Mouse (Mus musculus) midbrain, embryonic 14.5 days (tissue): ENCODE measurements around the gene Alk. TPM values are rescaled to one million over a fixed set of nuclear protein-coding genes. Genes with fewer than 3 reads are reported as not detected.
A peak's percentile ranks its signal among the peaks of the same experiment; 100 is the strongest.

Experiments used
- ATAC-seq: fragments of 200-750 bp; cut with Nextera tagmentation; 2 replicates; pipeline ENCODE4 v1.8.0; 2017; ENCODE audit warnings: moderate number of reproducible peaks, moderate library complexity; ENCODE audit not compliant: low FRiP score, low TSS enrichment
- DNase-seq: peaks from one replicate; pipeline ENCODE4 v3.0.0-alpha.2; 2015
- H3K27ac ChIP-seq: fragments of 300-500 bp; sonication (generic); replicated peaks from 2 replicates; pipeline ENCODE4 v1.5.1; 2014; ENCODE audit warnings: mild to moderate bottlenecking, low read depth, low read length, moderate library complexity
- H3K27me3 ChIP-seq: fragments of 300-500 bp; sonication (generic); 2 replicates; pipeline ENCODE4 v1.6.1; 2014; ENCODE audit warnings: low read length, control low read depth, mixed read lengths; ENCODE audit not compliant: control insufficient read depth, insufficient read depth
- H3K36me3 ChIP-seq: fragments of 300-500 bp; sonication (generic); 2 replicates; pipeline ENCODE4 v1.6.1; 2014; ENCODE audit warnings: low read length, control low read depth; ENCODE audit not compliant: control insufficient read depth, insufficient read depth
- H3K4me1 ChIP-seq: fragments of 300-500 bp; sonication (generic); 2 replicates; pipeline ENCODE4 v1.6.1; 2014; ENCODE audit warnings: mild to moderate bottlenecking, antibody characterized with exemption, low read length, control low read depth; ENCODE audit not compliant: control insufficient read depth, insufficient read depth
- H3K4me2 ChIP-seq: fragments of 300-500 bp; sonication (generic); 2 replicates; pipeline ENCODE4 v1.6.1; 2014; ENCODE audit warnings: mild to moderate bottlenecking, low read length, moderate library complexity
- H3K4me3 ChIP-seq: fragments of 300-500 bp; sonication (generic); replicated peaks from 2 replicates; pipeline ENCODE4 v1.5.1; 2014; ENCODE audit warnings: low read depth, low read length
- H3K9ac ChIP-seq: fragments of 300-500 bp; sonication (generic); replicated peaks from 2 replicates; pipeline ENCODE4 v1.6.1; 2014; ENCODE audit warnings: mild to moderate bottlenecking, low read length, moderate library complexity
- H3K9me3 ChIP-seq: fragments of 300-500 bp; sonication (generic); 2 replicates; pipeline ENCODE4 v1.6.1; 2016; ENCODE audit warnings: low read length, control low read depth, mixed read lengths; ENCODE audit not compliant: control insufficient read depth
- WGBS: fragments of 180-500 bp; shearing (Covaris S2); extraction: QIAGEN DNeasy Blood & Tissue Kit; methylation state at CpG from one replicate; pipeline ENCODE4 v1.1.7; 2014; 5-methylcytosine and 5-hydroxymethylcytosine counted together
- polyA plus RNA-seq: library from polyadenylated mRNA; unstranded; fragments of >200 nt; fragmentation: Nextera tagmentation; extraction: Ambion mirVana; gene quantifications from 2 replicates; pipeline ENCODE4 v1.2.1, GENCODE M21; 2014

The Alk gene
- polyA plus RNA-seq, 1 experiment from 2014 or later: 2.6 TPM

DNA sequence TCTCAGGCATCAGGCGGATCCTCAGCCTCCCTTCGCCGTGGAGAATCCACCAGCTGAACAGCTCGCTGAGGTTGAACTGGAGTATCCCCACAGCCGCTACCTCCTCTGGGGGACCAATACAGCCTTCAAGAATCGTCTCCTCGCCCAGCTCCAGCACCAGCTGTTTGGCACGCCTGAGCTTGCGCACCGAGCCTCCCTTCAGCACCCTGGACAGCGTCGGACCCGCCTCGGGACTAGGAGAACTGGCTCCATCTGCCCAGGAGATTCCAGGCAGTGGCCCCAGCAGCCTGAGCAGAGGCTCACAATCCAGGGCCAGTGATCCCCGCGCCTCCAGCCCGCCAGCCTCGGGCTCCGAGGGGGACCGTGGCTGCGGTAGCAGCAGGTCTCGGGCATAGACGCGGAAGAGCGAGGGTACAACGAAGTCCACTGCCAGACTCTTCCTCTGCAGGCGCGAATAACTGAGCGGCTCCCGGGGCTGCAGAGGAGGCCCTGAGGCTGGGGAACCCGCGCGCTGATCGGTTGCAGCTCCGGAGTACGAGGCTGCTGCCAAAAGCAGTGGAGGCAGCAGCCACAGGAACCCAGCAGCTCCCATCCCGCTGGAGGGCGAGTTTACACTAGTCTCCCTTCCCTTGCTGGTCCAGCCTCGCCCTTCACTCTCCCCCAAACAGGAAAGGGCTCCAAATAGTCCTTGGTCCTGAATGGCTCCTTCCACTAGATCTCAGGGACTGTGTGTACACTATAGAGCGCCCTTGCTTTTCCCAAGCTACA lies 1.1 kb downstream of the Alk start:
- no peak overlapping the region for H3K27ac ChIP-seq
- no peaks in the 10 kb centered on the region for H3K36me3 ChIP-seq
- ATAC-seq (peak; percentile 12; the same call in 1 of the 2 replicates), DNase-seq (peak; percentile 83)
- peak overlapping the region; percentile 94 for H3K4me2 ChIP-seq
- H3K4me3 ChIP-seq: peak overlapping the region; percentile 55
- H3K9me3 ChIP-seq: no peaks in the 10 kb centered on the region
- 1% methylated on average over 40 of the region's 40 CpGs for WGBS
- H3K27me3 ChIP-seq: peaks cover 14% of the 10 kb centered on the region
- peak overlapping the region; percentile 51 for H3K9ac ChIP-seq
- H3K4me1 ChIP-seq: 0 out of 2 replicates have a peak, but pooled peaks cover 3% of the 10 kb centered on the region

DNA sequence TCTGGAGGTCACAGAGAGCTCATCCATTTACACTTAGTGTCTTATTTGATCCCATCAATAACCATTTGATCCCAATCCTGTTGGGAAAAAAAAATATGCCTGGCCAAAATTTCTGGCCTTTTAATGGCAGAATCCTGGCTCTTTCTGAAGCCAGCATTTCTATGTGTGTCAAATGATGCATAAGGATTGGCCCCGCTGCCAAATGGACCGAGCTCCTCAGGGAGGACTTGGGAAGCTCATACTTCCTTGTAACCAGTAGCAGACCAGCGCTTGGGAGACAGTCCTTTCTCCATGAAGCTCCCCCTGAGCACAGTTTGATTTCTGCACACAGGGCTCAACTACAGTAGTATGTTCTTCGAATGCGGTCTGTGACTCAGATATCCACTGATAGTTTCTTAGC lies 3.6 kb downstream of the Alk start:
- Histone ChIP-seq H3K27me3 (peaks cover 14% of the 10 kb centered on the region), H3K9ac (no peak overlapping the region), H3K9me3 (no peaks in the 10 kb centered on the region), H3K27ac (no peak overlapping the region), H3K36me3 (no peaks in the 10 kb centered on the region), H3K4me2 (peak overlapping the region; percentile 94; the same call in 1 of the 2 replicates), H3K4me1 (0 out of 2 replicates have a peak, but pooled peaks cover 3% of the 10 kb centered on the region), H3K4me3 (no peak overlapping the region)
- 88% methylated on average over 5 of the region's 5 CpGs for WGBS
- ATAC-seq (no peak), DNase-seq (no peak)

DNA sequence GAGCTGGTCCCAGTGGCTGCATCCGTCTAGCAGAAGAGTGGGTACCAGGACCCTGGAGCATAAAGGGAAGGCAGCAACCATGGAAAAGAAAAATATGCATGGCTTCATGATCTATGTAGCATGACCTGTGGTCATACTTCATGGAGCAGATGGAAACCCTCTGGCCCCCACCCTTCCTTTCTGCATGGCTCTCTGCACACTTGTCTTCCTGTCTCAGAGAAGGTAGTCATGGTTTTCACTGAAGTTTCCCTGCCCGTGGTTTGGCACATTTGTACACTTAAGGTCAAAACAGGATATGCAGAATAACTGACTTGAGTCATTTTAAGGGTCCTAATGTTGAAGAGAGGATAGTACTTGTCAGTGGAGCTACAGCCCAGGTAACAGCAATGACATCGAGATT lies 16.8 kb downstream of the Alk start:
- no peak overlapping the region for H3K9ac ChIP-seq
- no peaks in the 10 kb centered on the region for H3K9me3 ChIP-seq
- H3K4me2 ChIP-seq: no peak overlapping the region
- H3K4me3 ChIP-seq: no peak overlapping the region
- no peaks in the 10 kb centered on the region for H3K36me3 ChIP-seq
- no peak overlapping the region for H3K27ac ChIP-seq
- ATAC-seq (no peak), DNase-seq (no peak)
- WGBS: 92% methylated on average over 3 of the region's 3 CpGs
- no peaks in the 10 kb centered on the region for H3K27me3 ChIP-seq
- H3K4me1 ChIP-seq: no peaks in the 10 kb centered on the region

DNA sequence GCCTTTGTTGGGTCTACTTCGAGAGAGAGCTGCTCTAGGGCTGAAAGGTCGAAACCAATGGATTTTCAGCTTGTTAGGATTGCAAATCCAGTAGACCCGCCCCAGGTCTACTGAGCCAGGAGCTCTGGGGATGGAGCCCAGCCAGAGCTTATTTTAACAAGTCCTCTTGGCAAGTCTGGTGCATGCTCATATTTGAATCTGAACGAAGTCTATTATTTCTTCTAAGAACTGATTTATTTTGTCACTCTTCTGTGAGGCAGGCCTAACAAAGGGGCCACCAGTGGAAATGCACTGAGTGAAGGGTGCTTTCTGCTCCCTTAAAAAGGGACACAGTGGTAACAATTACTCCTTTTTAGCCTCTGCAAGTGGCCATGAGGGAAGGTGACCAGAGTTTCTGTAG lies 24.3 kb downstream of the Alk start:
- H3K4me3 ChIP-seq: no peak overlapping the region
- H3K27ac ChIP-seq: no peak overlapping the region
- H3K9me3 ChIP-seq: no peaks in the 10 kb centered on the region
- ATAC-seq: no peak
- H3K9ac ChIP-seq: no peak overlapping the region
- no peaks in the 10 kb centered on the region for H3K27me3 ChIP-seq
- H3K4me1 ChIP-seq: no peaks in the 10 kb centered on the region
- H3K36me3 ChIP-seq: no peaks in the 10 kb centered on the region
- H3K4me2 ChIP-seq: no peak overlapping the region
- DNase-seq: peak; percentile 55
- 56% methylated on average over 4 of the region's 4 CpGs for WGBS

DNA sequence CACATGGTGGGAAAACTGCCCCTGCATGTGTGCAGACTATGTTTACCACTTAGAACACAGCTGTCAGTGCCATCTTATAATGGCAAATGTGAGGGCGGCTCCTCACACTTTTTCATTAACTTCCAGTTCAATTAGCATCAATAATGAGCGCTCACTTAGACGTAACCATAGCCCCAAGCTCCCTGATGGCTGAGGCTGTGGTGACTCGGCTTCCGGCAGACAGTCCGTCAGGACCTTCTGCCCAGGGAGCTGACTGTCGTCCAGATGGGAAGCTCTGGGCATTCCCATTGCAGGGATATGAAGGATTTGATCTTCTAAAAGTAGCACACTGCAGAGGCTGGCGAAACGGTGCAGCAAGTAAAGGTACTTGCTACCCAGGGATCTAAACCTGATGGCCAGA lies 25.1 kb downstream of the Alk start:
- DNase-seq (no peak), ATAC-seq (no peak)
- Histone ChIP-seq H3K9me3 (no peaks in the 10 kb centered on the region), H3K4me3 (no peak overlapping the region), H3K4me2 (no peak overlapping the region), H3K27ac (no peak overlapping the region), H3K4me1 (no peaks in the 10 kb centered on the region), H3K9ac (no peak overlapping the region), H3K36me3 (no peaks in the 10 kb centered on the region), H3K27me3 (no peaks in the 10 kb centered on the region)
- 80% methylated on average over 9 of the region's 9 CpGs for WGBS

DNA sequence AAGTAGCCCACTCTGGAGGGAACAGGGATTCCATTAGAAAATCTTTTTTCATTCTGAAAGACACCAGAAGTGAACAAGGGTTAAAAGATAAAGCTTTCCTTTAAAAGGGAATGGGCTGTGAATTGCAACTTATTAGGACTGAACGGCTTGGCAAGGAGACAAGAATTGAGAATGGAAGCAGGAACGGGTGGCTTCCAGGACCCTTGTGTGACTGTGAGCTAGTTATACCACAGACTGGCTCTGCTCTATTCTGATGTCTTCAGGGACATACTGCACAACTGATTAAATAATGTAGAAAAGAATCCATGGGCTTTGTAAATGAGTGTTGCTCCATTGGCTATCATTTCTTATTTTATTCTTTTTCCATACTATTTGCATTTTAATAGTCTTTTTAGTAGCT lies 33.0 kb downstream of the Alk start:
- H3K9me3 ChIP-seq: no peaks in the 10 kb centered on the region
- no peak overlapping the region for H3K4me2 ChIP-seq
- 65% methylated on average over 2 of the region's 2 CpGs for WGBS
- H3K36me3 ChIP-seq: no peaks in the 10 kb centered on the region
- peaks cover 6% of the 10 kb centered on the region; the same call in 1 of the 2 replicates for H3K4me1 ChIP-seq
- no peak for ATAC-seq
- no peak overlapping the region for H3K27ac ChIP-seq
- peak; percentile 36 for DNase-seq
- H3K4me3 ChIP-seq: no peak overlapping the region
- H3K9ac ChIP-seq: no peak overlapping the region
- no peaks in the 10 kb centered on the region for H3K27me3 ChIP-seq

DNA sequence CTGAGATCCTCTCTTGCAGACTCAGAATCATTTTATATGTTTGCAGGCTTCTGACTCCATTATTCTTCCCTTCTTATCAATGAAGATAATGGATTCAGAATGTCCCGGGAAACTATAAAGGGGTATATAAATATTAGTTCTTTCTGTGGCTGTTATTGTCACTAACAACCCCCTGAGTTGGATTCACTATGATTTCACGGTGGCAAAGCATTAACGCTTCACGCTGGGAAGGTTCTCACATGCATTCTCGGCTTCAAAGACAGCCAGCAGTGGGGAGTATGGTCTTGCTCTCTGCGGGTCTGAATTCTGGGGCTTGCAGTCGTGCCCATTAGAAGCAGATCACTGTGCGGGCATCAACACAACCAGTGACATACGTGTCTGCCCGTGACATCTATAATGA lies 34.9 kb downstream of the Alk start:
- 34% methylated on average over 10 of the region's 10 CpGs for WGBS
- ATAC-seq: no peak

DNA sequence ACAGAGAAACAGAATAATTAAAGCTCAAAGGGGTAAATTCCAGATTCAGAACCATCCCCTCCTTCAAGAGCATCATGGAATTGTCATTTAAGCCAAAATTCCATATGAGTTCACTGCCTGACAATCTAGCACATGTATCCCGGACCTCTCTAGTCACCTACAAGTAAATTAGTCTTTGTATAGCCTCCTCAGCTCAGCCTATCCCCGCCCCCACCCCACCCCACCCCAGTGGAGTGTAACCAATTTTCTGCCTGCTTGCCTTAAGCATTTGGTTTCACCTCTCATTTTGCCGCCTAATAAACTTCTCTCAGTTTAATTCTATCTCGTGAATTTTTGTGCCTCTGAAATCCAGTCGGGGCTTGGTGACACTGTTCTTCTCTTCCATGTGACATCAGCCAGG lies 41.0 kb downstream of the Alk start:
- DNase-seq: no peak
- no peak overlapping the region for H3K27ac ChIP-seq

More for the DNA sequence above, 34.9 kb downstream of the Alk start:
- H3K36me3 ChIP-seq: no peaks in the 10 kb centered on the region
- H3K4me3 ChIP-seq: no peak overlapping the region
- peaks cover 6% of the 10 kb centered on the region; the same call in 1 of the 2 replicates for H3K4me1 ChIP-seq
- H3K4me2 ChIP-seq: peak overlapping the region; percentile 15
- H3K9ac ChIP-seq: no peak overlapping the region
- no peak overlapping the region for H3K27ac ChIP-seq
- no peaks in the 10 kb centered on the region for H3K9me3 ChIP-seq
- no peaks in the 10 kb centered on the region for H3K27me3 ChIP-seq
- peak; percentile 68 for DNase-seq

DNA sequence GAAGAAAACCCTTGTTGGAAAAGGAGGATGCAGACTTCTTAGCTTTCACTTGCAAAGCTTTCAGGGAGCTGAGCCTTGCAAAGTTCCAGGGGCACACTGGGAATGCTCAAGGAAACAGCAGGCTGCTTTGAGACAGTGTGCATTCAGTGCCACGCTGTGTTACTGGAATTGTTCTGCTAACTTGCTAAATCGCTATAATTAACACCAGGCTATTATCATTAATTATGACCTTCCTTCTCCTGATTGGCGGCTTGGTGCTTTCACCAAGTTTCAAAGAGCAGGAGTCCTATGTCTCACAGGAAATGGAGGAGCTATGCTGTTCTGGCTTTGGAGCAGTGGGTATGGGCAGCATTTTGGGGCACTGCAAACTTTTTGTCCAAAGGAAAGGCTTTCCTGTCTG lies 43.0 kb downstream of the Alk start:
- Histone ChIP-seq H3K4me2 (no peak overlapping the region), H3K36me3 (no peaks in the 10 kb centered on the region), H3K27me3 (no peaks in the 10 kb centered on the region), H3K9me3 (no peaks in the 10 kb centered on the region), H3K9ac (no peak overlapping the region), H3K4me3 (no peak overlapping the region), H3K27ac (no peak overlapping the region), H3K4me1 (no peaks in the 10 kb centered on the region)
- DNase-seq (no peak), ATAC-seq (no peak)
- WGBS: 68% methylated on average over 3 of the region's 3 CpGs

More for the DNA sequence above, 41.0 kb downstream of the Alk start:
- Histone ChIP-seq H3K9ac (no peak overlapping the region), H3K4me3 (no peak overlapping the region), H3K9me3 (no peaks in the 10 kb centered on the region), H3K4me1 (no peaks in the 10 kb centered on the region), H3K4me2 (no peak overlapping the region), H3K27me3 (no peaks in the 10 kb centered on the region), H3K36me3 (no peaks in the 10 kb centered on the region)
- ATAC-seq: no peak
- WGBS: 66% methylated on average over 5 of the region's 5 CpGs
